Mouse (Mus musculus) megakaryocyte, adult 5-6 weeks (primary cell): ENCODE data around the gene Dock11. TPM values are rescaled to one million over a fixed set of nuclear protein-coding genes. Genes with fewer than 3 reads are reported as not detected.

Source experiments
- ATAC-seq: 2 replicates; pipeline ENCODE4 v1.8.0; 2016; ENCODE audit warnings: mild to moderate bottlenecking, inconsistent platforms; ENCODE audit not compliant: poor library complexity, severe bottlenecking
- total RNA-seq, 2 experiments: library from RNA; stranded (forward) in 1 of 2; stranded (reverse) in 1 of 2; fragments of 153-499, 151-499 nt in 1 of 2; fragments of 221-1000, 200-1000 nt in 1 of 2; gene quantifications; 2 replicates each; pipeline versions ENCODE4 v1.2.3 to v1.2.4; 2015 to 2017

Dock11 gene
- total RNA-seq, 2 experiments from 2014 or later = 155 to 164 TPM

DNA sequence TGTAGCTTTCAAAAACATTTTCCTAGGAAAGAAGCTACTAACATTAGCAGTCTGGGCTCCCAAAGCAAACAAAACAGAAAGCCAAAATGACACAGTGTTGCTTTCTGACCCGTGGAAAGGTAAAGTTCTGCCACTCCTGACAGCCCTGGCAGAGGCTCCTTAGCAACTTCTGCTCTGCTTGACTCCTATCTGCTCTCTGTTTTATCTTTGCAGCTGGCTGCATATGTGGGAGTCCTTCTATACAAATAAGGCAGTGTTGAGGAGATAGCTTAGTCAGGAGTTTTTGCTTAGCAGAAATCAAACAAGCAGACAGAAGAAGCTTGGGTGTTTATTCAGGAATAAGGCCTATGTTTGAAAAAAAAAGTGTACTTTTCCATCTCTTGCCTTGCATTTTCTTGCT is 57.8 kb downstream of the Dock11 start:
- no peak for ATAC-seq

DNA sequence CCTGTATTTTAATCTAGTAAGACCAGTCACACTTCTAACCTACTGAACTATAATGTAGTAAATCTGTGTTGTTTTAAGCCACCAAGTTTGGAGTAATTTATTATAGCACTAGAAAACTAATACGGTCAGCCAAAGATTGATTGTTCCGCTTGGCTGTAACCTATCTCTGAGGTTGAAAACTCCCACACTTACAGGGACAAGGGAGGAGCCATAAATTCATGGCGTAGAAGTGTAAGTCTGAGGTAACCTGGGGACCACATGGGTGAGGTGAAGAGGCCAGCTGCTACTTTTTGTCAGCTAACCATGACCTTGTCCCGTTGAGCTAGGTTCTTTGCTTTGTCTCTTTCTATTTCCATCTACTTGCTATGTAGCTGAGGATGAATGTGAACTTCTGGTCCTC is 61.5 kb downstream of the Dock11 start:
- no peak for ATAC-seq

DNA sequence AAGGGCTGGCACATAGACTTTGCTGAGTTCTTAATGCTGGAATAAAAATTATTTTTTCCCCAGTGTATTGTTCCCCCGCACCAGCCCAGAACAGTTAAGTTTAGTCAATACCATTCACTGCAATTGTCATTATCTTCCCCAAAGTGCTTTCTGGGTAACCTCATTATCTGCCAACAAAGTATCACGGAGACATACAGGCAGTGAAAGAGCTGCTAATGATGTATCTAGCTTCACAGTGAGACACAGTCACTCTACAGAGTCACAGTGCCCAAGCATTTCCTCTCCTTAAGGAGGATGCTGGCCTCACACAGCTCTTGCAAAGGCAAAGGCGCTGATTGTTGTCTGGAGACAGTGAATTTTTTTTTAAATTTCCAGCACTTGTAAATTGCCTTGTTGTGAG is 63.3 kb downstream of the Dock11 start:
- ATAC-seq = no peak

DNA sequence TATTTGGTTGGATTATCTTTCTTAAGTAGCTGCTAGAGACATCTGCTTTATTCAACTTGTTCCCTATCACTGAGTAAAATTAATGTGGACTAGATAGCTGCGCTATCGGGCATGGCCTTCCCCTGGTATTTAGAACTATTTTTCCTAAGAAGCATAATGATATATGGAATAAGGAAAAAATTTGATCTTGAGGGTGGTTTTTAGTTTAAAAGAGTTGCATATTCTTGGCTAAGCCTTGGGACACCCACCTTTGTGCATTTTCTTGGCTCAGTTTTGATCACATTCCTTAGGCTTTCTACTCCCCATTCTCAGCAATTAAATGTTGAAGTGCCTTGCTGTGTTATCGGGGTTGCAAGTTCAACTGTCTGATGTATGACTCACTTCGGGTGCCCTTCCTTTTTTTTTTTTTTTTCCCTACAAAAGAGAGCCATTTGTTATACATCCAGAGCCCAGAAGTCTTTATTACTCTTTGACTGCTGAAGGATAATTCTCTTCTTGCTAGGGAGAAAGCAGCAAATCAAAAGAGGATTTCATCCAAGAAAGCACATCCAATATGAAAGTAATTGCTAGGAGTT is 64.0 kb downstream of the Dock11 start:
- ATAC-seq = no peak

DNA sequence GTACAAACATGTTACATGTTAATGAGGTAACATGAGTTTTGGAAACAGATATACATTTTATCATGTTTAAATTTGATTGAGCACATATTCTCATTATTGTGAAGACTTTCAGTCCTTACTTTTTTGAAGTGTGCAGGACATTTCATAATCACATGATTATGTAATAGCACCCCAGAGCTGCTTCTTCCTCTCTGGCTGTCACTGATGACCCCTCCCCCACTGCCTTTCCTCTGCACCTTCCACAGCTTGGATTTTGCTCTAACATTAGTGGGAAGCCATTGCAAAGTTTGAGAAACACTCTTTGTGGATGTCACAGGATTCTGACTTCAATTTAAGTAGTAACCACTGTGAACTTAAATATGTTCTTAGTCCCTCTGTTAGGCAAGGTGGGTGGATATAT is 67.6 kb downstream of the Dock11 start:
- ATAC-seq = peak; percentile 74

DNA sequence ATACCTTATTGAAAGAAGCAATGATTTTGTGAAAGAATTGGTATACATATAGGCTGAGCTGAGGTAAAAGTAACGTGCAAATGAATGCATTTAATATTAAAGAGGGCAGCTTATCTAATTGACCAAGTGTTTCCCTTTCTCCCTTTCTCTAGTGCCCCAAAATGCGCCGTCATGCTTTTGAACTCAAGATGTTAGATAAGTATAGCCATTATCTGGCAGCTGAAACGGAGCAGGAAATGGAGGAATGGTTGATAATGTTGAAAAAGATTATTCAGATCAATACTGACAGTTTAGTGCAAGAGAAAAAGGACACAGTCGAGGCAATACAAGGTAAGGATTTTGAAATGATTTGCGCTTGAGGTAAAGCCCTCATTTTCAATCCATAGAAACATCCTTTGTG is 74.5 kb downstream of the Dock11 start:
- ATAC-seq = no peak

DNA sequence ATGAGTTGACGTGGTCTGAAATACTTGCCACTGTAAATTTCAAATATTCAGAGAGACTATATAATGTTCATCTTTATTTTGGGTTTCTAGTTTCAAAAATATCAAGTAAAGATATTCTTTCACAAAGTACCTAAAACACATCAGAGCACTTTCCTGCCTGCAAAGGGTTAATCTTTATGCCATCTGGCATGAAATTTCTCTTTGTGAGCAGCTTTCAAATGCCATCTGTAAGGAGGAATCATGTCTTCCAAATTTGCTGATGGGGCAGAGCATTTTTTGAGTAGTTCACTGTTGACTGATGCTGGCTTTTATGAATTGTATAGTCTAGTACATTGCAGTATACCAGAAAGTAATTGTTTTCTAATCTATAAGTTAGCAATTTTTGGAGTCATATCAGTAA is 80.6 kb downstream of the Dock11 start:
- ATAC-seq = no peak

DNA sequence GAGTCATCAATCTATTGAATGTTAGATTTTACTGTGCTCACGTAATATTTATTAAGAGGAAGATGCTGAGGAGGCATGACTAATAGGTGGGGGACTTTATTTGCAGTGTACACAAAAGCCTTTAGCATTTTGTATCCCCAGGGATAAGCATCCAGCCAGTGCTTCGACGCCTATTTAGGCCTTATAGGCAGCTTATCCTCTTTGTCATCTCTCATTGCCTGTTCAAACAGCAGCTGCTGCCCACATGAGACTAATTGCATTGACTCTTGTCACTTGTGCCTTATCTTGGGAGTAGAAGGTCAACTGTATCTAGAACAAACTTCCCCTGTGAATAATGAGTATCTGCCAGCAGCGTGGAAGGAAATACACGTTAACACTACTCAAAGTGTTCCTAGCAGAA is 88.0 kb downstream of the Dock11 start:
- no peak for ATAC-seq

DNA sequence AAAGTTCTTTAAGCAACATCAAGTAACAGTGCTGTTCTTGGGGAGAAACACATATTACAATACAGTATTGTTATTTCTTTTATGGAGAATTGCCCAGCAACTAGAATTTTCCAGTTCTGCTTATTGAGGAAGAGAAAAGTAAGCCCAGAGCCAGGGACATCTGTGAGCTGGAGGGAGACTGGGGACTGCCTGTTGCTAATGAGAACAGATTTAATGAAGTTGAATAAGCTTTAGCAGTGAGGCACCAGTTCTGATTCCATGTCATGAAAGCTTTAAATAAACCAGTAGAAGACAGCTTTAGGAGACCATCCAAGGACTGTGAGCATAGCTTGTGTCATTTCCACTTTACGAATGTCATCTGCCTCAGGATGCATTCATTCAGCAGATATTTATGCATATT is 99.3 kb downstream of the Dock11 start:
- no peak for ATAC-seq

DNA sequence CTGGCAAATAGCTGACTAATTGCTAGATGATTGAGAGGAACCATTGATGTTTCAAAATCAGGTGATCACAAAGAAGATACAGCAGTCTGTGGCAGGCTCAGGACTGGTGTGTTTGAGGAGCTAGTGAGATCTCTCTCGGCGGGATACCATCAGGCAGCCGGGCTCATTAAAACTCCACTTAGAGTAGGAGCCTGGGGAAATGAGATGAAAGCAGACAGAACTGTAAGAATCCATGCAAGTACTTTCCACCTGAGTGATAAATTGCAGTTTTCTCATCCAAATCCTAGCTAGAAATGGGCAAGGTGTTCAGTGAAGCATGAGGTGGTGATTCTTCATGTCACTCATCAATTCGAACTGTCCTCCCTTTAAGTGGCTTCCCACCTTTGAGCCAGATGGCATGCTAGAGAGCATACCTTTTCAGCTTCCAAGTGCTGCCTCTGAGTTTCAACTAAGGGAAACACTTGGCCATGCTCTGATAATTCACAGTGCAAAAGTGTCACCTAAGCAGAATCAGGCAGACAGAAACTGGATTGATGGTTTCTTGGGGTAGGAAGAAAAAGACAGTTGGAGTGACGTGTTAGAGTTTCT is 102.0 kb downstream of the Dock11 start:
- ATAC-seq = no peak

DNA sequence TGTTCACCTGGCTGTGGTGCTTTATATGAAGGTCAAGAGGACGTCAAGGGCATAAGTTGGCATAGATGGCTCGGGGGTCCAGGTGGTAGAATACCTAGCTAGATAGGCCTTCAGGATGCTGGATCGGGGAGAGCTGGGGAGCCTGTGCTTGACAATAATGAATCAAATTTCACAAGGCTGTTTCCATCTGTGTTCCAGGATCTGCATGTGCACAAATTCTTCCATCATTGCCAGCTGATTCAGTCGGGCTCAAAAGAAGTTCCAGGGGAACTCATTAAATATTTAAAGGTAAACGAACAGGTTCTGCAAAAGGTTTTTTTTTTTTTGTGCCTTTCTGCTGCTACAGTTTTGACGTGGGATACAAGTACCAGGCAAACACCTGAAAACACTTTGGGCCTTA is 105.6 kb downstream of the Dock11 start:
- no peak for ATAC-seq

DNA sequence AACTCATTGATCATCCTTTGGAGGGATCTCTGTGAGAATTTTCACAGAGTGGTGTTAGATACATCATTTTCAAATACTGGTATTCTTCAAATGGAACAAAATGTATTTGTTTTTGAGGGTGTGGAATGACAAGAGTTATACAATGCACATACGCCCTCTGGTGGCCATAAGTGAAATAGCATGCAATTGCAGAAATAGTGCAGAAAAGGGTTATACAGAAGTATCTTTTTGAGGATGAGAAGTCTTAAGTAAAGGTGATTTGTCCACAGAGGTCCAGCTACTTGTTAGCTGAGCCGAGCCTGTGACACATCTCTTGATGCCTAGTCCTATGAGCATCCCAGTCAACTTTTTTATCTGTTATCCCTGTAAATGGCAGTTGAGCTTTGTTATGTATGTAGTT is 108.4 kb downstream of the Dock11 start:
- ATAC-seq = no peak

DNA sequence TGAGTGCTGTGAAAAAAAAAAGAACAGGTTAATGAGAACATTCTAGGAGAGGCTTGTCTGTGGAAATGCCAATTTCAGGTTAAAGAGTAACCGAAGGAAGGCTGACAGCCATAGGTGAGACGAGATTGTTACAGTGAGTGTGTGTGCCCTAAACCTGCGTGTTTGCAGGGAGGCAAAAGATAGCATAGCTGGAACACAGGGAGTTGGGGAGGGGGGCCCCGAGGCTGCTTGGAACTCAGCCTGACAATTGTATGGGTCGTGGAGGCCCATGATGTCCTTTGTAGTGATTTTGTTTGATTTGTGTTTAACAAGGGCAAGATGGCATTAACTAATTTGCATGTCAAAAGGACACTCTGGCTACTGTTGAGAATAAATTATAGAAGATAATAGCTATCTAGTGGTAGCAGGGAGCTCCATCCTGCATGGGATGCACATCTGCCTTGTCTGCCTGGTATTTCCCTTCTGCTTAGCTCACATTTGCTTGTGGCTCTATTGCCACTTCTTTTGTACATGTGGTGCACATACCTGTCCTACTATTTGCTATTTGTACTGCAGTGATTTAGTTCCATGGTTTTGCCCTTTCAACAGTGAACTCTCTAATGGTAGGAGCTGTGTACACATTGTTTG is 109.3 kb downstream of the Dock11 start:
- no peak for ATAC-seq

DNA sequence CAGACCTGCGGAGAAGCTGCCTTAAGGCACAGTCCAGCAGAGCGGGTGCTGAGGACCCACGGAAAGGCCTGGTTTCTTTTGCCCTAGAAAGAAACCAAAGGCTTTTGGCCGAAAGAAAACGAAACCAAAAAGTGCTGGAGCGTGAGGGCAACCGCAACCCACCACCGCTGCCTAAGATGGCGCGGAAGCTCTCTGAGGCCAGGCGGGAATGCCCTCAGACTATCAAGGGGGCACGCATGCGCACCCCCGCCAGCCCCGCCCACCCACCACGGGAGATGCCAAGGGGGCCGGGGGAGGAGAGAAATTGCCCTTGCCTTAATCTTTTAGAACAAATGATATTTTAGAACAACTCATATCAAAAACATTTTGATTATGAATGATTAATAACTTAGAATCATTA is 137.0 kb downstream of the Dock11 start:
- ATAC-seq = no peak

DNA sequence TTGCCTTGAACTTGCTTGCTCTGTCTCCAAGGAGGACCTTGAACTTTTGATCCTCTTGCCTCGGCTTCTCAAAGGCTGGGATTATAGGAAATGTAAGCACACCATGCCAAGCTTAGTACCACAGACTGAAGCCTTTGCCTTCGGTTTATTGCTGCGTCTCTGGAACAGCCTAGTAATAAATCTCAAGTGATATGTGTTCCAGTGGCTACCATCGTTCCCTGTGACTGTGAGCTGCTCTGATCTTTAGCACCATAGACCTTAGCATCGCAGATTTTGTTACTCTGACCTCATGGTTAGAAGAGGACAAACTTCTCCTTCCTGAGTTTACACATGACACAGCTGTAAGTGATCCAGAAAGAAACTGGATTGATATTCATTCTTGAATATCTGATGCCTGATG is 142.5 kb downstream of the Dock11 start:
- ATAC-seq = no peak

DNA sequence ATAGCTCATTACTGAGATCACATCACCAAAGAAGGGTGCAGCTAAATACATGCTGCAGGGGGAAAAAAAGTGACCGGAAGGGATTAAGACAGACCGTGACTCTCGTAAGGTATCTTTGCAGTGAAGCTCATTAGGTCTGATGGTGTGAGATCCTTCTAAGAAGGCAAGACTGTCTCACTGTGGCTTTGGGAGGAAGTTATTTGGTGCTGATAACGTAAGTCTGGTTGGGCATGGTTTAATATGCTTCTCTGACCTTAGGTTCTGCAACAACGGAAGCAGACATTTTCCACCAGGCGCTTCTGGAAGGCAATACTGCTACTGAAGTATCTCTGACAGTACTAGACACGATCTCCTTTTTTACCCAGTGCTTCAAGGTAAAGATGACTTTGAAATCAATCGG is 145.4 kb downstream of the Dock11 start:
- ATAC-seq = no peak

DNA sequence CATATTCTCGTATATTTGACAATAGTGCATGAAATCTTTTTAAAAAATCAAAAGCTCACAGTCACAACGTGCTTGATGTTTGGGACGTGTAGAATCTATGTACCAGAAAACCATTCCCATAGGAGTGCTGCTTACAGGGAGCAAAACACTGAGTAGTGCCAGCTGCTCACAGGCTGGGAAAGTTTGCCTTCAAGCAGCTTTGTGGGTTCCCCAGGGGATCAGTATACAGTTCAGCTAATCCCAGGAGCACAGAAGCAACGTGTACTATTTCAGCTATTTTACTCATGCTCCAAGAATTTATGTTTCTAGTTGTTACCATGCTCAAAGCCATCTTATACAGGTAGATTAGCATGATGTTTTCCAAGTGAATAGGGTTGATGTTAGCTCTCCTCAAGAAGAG is 157.1 kb downstream of the Dock11 start:
- no peak for ATAC-seq

DNA sequence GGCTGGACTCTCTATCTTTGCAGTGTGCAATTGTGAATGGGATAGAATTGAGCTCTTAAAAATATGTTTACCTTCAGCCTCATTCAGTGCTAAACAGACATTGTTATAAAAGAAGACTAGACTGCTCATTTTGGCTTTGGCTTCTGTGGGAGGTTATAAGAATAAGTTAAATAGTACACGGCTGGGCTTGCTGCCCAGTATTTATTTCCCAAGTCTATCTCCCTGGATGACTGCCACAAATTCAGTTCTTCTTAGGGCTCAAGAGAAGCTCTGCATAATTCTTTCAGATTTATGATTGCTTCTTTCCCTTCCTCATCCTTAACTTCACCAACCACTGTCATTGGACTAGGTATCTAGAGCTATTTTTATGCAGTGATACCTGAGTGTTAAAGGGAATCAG is 158.8 kb downstream of the Dock11 start:
- ATAC-seq = no peak

DNA sequence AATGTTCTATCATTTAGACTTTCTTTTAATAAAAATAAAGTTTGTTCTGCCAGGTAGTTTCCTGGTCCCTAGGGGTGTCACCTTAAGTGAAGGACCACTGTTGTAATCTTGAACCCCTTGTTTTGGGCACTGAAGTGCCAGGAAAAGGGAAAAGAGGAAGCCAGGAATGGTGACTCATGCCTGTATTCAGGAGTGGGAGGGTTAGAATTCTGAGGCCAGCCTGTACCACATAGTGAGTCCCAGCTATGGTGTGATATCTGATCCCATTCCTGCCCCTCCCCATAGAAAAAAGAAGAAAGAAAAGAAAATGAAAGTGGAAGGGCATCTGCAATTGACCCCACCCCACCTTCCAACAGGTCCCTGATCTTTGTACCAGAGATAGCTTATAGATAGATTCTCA is 161.7 kb downstream of the Dock11 start:
- ATAC-seq = no peak

DNA sequence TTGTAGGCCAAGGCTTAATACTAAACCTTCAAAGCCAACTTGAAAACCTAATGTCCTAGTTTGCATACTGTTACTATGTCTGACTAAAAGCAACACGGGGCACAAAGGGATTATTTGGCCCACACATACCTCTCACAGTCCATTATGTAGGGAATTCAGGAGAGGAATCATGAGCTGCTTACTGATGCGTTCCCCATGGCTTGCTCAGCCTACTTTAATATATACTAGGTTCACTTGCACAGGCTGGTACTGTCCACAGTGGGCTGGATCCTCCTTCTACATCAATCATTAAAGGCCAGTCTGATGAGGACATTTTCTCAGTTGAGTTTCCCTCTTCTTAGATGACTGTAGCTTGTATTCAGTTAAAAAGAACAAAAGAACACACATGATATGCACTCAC is 185.4 kb downstream of the Dock11 start:
- no peak for ATAC-seq

DNA sequence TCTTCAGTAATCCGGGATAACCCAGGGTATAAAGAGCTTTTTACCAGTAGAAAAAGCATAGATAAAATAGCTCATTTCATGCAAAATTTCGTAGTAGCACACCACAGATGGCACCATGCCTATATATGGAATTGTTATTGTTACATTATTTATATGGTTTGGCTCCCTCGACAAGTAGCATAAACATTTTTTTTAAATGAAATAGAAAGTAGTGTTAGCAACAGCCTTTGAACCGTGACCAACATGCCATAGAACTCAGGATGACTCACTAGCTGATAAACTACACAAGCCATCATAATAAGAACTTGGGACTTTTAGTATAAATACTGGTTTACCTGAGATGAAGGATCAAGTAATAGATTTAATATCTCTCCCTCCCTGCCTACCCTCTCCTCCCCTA is 188.5 kb downstream of the Dock11 start:
- no peak for ATAC-seq

DNA sequence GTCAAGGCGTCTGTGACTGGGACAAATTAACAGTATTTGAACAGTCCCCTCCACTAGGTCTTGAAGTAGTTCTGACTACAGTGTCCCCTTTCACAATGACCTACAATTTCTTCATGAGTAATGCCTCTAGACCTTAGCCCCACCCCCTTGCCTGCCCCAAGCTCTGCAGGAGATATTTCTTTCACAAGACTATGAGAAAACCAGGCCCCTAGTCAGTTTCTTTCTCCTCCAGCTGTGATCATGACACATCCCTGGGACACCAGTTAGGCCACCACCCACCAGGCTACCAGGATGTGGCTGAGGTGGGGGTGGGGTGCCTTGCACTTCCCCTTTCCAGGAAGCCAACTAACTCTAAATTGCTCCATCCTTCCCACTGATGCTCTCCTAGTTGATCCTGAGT is 194.3 kb downstream of the Dock11 start:
- peak; percentile 99 for ATAC-seq
